Mouse (Mus musculus) heart, embryonic 14.5 days (tissue): ENCODE measurements at regions not wholly inside any gene's neighbourhood (a gene's known extent, or its start where the extent isn't known, plus 50 kb on each side); places are given as distances from the start of the nearest gene placed in this dataset.

Source experiments
- ATAC-seq: fragments of 200-750 bp; cut with Nextera tagmentation; 2 replicates; pipeline ENCODE4 v1.8.0; 2017; ENCODE audit warnings: low read depth, moderate TSS enrichment; ENCODE audit not compliant: insufficient number of reproducible peaks, insufficient read depth, low FRiP score
- H3K27ac ChIP-seq, 2 experiments: fragments of 200-500 bp in 1 of 2; fragments of 300-500 bp in 1 of 2; sonication (generic) in 1 of 2; replicated peaks in 1 of 2; 2 replicates each; pipeline ENCODE4 v1.5.1; 2012 to 2014; ENCODE audit warnings: low read depth in 2 of 2, low read length in 2 of 2, control low read depth in 1 of 2, mild to moderate bottlenecking in 1 of 2, mixed read lengths in 1 of 2; ENCODE audit not compliant: control insufficient read depth in 1 of 2, insufficient read depth in 1 of 2
- H3K27me3 ChIP-seq: fragments of 300-500 bp; sonication (generic); 2 replicates; pipeline ENCODE4 v1.6.1; 2014; ENCODE audit warnings: mild to moderate bottlenecking, low read length, control low read depth; ENCODE audit not compliant: control insufficient read depth, insufficient read depth
- H3K36me3 ChIP-seq: fragments of 300-500 bp; sonication (generic); 2 replicates; pipeline ENCODE4 v1.6.1; 2014; ENCODE audit warnings: mild to moderate bottlenecking, control low read depth, low read length, mixed read lengths; ENCODE audit not compliant: control insufficient read depth, insufficient read depth
- H3K4me1 ChIP-seq, 2 experiments: fragments of 200-500 bp in 1 of 2; fragments of 300-500 bp in 1 of 2; sonication (generic) in 1 of 2; 2 replicates each; pipeline ENCODE4 v1.6.1; 2012 to 2014; ENCODE audit warnings: low read length in 2 of 2, control low read depth in 1 of 2, mixed read lengths in 1 of 2; ENCODE audit not compliant: control insufficient read depth in 2 of 2, insufficient read depth in 2 of 2
- H3K4me2 ChIP-seq: fragments of 300-500 bp; sonication (generic); 2 replicates; pipeline ENCODE4 v1.6.1; 2014; ENCODE audit warnings: mild to moderate bottlenecking, low read length
- H3K4me3 ChIP-seq, 2 experiments: fragments of 200-500 bp in 1 of 2; fragments of 300-500 bp in 1 of 2; sonication (generic) in 1 of 2; 2 replicates each; pipeline ENCODE4 v1.5.1; 2012 to 2014; ENCODE audit warnings: low read length in 2 of 2, mild to moderate bottlenecking in 2 of 2, control low read depth in 1 of 2, low read depth in 1 of 2, moderate library complexity in 1 of 2; ENCODE audit not compliant: control insufficient read depth in 1 of 2, insufficient read depth in 1 of 2
- H3K9ac ChIP-seq: fragments of 300-500 bp; sonication (generic); 2 replicates; pipeline ENCODE4 v1.6.1; 2014; ENCODE audit warnings: mild to moderate bottlenecking, low read length
- H3K9me3 ChIP-seq: fragments of 300-500 bp; sonication (generic); 2 replicates; pipeline ENCODE4 v1.6.1; 2016; ENCODE audit warnings: low read length, control low read depth; ENCODE audit not compliant: control insufficient read depth
- WGBS: fragments of 180-500 bp; shearing (Covaris S2); extraction: QIAGEN DNeasy Blood & Tissue Kit; methylation state at CpG from one replicate; pipeline ENCODE4 v1.1.7; 2014; 5-methylcytosine and 5-hydroxymethylcytosine counted together

- Histone ChIP-seq H3K4me1 (no peaks in the 10 kb centered on the region), H3K9ac (no peak overlapping the region), H3K36me3 (no peaks in the 10 kb centered on the region), H3K27me3 (no peaks in the 10 kb centered on the region), H3K4me3 (no peak overlapping the region), H3K9me3 (no peaks in the 10 kb centered on the region), H3K27ac (no peak overlapping the region), H3K4me2 (no peak overlapping the region)
- 78% methylated on average over 3 of the region's 3 CpGs for WGBS
- no peak for ATAC-seq
Observed at GRCm38 (mm10) chr15:62301567-62301966, 1378.8 kb upstream of the A1bg start.

GRCm38 (mm10) chr15:62297138-62297537, 1374.3 kb upstream of the A1bg start:
- Histone ChIP-seq H3K9me3 (no peaks in the 10 kb centered on the region), H3K4me2 (no peak overlapping the region), H3K27me3 (no peaks in the 10 kb centered on the region), H3K36me3 (no peaks in the 10 kb centered on the region), H3K27ac (no peak overlapping the region), H3K4me3 (no peak overlapping the region), H3K9ac (no peak overlapping the region), H3K4me1 (peaks cover 6 to 12% of the 10 kb centered on the region in 2 experiments)
- WGBS: 81% methylated on average over 5 of the region's 5 CpGs
- ATAC-seq: no peak

GRCm38 (mm10) chr15:62295233-62295927, 1372.6 kb upstream of the A1bg start:
- H3K4me3 ChIP-seq: no peak overlapping the region
- H3K36me3 ChIP-seq: no peaks in the 10 kb centered on the region
- peak overlapping the region; percentile 23; the same call in 1 of the 2 replicates for H3K4me2 ChIP-seq
- H3K27me3 ChIP-seq: no peaks in the 10 kb centered on the region
- peak overlapping the region in 1 of 2 experiments; percentile 12; a peak in 1 of 4 replicates for H3K27ac ChIP-seq
- peak overlapping the region; percentile 21; the same call in 1 of the 2 replicates for H3K9ac ChIP-seq
- no peak for ATAC-seq
- 40% methylated on average over 8 of the region's 8 CpGs for WGBS
- no peaks in the 10 kb centered on the region for H3K9me3 ChIP-seq
- H3K4me1 ChIP-seq: peaks cover 6 to 12% of the 10 kb centered on the region in 2 experiments

GRCm38 (mm10) chr15:62294786-62295185, 1372.0 kb upstream of the A1bg start:
- Histone ChIP-seq H3K4me2 (peak overlapping the region; percentile 23; the same call in 1 of the 2 replicates), H3K4me3 (no peak overlapping the region), H3K9me3 (no peaks in the 10 kb centered on the region), H3K4me1 (peaks cover 6 to 12% of the 10 kb centered on the region in 2 experiments), H3K9ac (no peak overlapping the region), H3K27me3 (no peaks in the 10 kb centered on the region), H3K27ac (peak overlapping the region in 1 of 2 experiments; percentile 12; a peak in 1 of 4 replicates), H3K36me3 (no peaks in the 10 kb centered on the region)
- no peak for ATAC-seq
- WGBS: 20% methylated on average over 3 of the region's 3 CpGs

- no peak overlapping the region for H3K4me2 ChIP-seq
- peaks cover 6 to 12% of the 10 kb centered on the region in 2 experiments for H3K4me1 ChIP-seq
- no peak overlapping the region for H3K9ac ChIP-seq
- no peak overlapping the region for H3K4me3 ChIP-seq
- no peak for ATAC-seq
- H3K27me3 ChIP-seq: no peaks in the 10 kb centered on the region
- no peak overlapping the region for H3K27ac ChIP-seq
- H3K9me3 ChIP-seq: no peaks in the 10 kb centered on the region
- H3K36me3 ChIP-seq: no peaks in the 10 kb centered on the region
- WGBS: 51% methylated on average over 3 of the region's 3 CpGs
Observed at GRCm38 (mm10) chr15:62292876-62293275, 1370.1 kb upstream of the A1bg start.

GRCm38 (mm10) chr15:62290687-62291086, 1367.9 kb upstream of the A1bg start:
- Histone ChIP-seq H3K27ac (no peak overlapping the region), H3K4me2 (no peak overlapping the region), H3K36me3 (no peaks in the 10 kb centered on the region), H3K4me3 (no peak overlapping the region), H3K4me1 (peaks cover 9 to 12% of the 10 kb centered on the region in 2 experiments), H3K9me3 (no peaks in the 10 kb centered on the region), H3K9ac (no peak overlapping the region), H3K27me3 (no peaks in the 10 kb centered on the region)
- WGBS: 82% methylated on average over 4 of the region's 4 CpGs
- no peak for ATAC-seq

GRCm38 (mm10) chr15:62286666-62287655, 1364.1 kb upstream of the A1bg start:
- Histone ChIP-seq H3K4me3 (no peak overlapping the region), H3K9ac (no peak overlapping the region), H3K4me2 (no peak overlapping the region), H3K27me3 (no peaks in the 10 kb centered on the region), H3K27ac (peak overlapping the region in 1 of 2 experiments; percentile 38; a peak in 2 of 4 replicates), H3K9me3 (no peaks in the 10 kb centered on the region), H3K4me1 (peaks cover 5 to 6% of the 10 kb centered on the region in 2 experiments; a peak in 3 of 4 replicates), H3K36me3 (no peaks in the 10 kb centered on the region)
- no peak for ATAC-seq
- 49% methylated on average over 11 of the region's 11 CpGs for WGBS
